Mouse (Mus musculus): ENCODE measurements around the gene Rraga. TPM values are rescaled to one million over a fixed set of nuclear protein-coding genes. Genes with fewer than 3 reads are reported as not detected.

Gene Rraga
- total and polyA plus RNA-seq, 3 experiments = 29.3 to 65.5 (median 55.3) TPM

DNA sequence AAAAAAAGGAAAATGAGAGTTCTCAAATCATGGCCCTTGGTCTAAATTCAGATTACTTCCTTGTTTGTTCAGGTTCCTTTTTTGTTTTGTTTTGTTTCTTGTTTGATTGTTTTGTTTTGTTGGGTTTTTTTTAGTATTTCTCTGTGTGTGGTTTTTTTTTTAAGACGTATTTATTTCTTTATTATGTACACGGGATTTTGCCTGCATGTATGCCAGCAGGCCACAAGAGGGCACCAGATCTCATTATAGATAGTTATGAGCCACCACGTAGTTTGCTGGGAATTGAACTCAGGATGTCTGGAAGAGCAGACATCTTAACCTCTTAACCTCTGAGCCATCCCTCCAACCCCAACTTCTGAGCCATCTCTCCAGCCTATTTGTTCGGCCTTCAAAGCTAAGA, 37.5 kb upstream of the Rraga start:
- no peaks in the 10 kb centered on the region for H3K4me1 ChIP-seq (ENCODE audit: control insufficient read depth, insufficient read depth, low read length)
- H3K9ac ChIP-seq (ENCODE audit: low read depth, low read length) = no peak overlapping the region
- intact Hi-C loops (cut with DNase I) = loop anchor here (5.0 kb wide), 2 partner anchors 36 to 51 kb away; no protein-coding TSS in a partner anchor
- WGBS = 39% methylated on average over 4 of the region's 4 CpGs
- DNase-seq = peak; percentile 11 to 36
- no peak overlapping the region for H3K27ac ChIP-seq
- no peak for TF ChIP-seq EP300 (IDR thresholded peaks at IDR 0.05; ENCODE audit: insufficient read depth, low read depth, low read length)
- no peak for TF ChIP-seq POLR2A (IDR thresholded peaks at IDR 0.05; ENCODE audit: insufficient read depth, low read depth, low read length)
- TF ChIP-seq CTCF (IDR thresholded peaks at IDR 0.05) = peak; percentile 86
- no peaks in the 10 kb centered on the region for H3K27me3 ChIP-seq (ENCODE audit: control insufficient read depth, insufficient read depth, low read length)
- H3K4me3 ChIP-seq = no peak overlapping the region
- H3K79me2 ChIP-seq (replicated peaks; ENCODE audit: control insufficient read depth, insufficient read depth, low read length) = no peaks in the 10 kb centered on the region
- H3K36me3 ChIP-seq (ENCODE audit: control insufficient read depth, insufficient read depth, low read length) = no peaks in the 10 kb centered on the region

DNA sequence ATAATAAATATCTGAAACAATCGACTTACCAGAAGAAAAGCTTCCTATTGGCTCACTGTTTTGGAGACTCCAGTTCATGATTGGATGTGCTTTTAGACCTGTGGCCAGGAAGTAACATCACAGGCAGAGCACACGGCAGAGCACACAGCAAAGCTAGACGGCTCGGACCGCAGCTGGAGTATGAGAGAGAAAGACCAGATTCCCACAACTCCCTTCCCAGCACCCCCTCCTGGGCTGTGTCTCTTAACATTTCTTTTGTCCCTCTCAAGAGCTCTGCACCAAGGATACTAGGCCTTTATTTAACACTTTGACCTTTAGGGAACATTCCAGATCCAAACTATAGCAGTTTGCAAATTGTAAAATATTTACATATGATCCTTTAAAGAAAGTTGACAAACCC, 36.5 kb upstream of the Rraga start:
- intact Hi-C loops (cut with DNase I) = loop anchor here (5.0 kb wide), 2 partner anchors 37 to 52 kb away; no protein-coding TSS in a partner anchor

DNA sequence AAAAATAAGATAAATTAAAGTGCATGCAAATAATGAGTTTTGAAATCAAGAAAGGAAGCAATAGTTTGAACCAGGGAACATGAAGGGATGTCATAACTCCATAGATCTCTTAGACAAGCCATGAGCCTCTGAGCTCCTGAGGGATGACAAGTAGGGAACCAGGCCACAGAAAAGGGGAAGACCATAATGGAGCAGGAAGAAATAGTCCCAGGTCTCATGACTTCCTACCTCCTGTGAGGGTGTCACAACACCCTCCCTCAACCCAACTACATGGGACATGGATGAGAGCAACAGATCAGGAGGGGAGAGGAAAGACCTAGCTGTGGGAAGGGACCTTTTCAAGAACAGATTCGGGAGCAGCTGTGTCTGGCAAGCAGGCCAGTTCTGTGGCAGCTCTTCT, 33.9 kb upstream of the Rraga start:
- no peak overlapping the region for H3K4me3 ChIP-seq
- no peak overlapping the region for H3K9ac ChIP-seq (ENCODE audit: low read depth, low read length)
- H3K4me1 ChIP-seq (ENCODE audit: control insufficient read depth, insufficient read depth, low read length) = no peaks in the 10 kb centered on the region
- no peak for TF ChIP-seq EP300 (IDR thresholded peaks at IDR 0.05; ENCODE audit: insufficient read depth, low read depth, low read length)
- TF ChIP-seq POLR2A (IDR thresholded peaks at IDR 0.05; ENCODE audit: insufficient read depth, low read depth, low read length) = no peak
- TF ChIP-seq CTCF (IDR thresholded peaks at IDR 0.05) = no peak
- intact Hi-C loops (cut with DNase I) = loop anchor here (5.0 to 10.0 kb wide), 3 partner anchors 137 to 609 kb away; no protein-coding TSS in a partner anchor
- H3K36me3 ChIP-seq (ENCODE audit: control insufficient read depth, insufficient read depth, low read length) = no peaks in the 10 kb centered on the region
- WGBS = 75% methylated on average over 1 of the region's 1 CpGs
- no peak for DNase-seq
- no peaks in the 10 kb centered on the region for H3K79me2 ChIP-seq (replicated peaks; ENCODE audit: control insufficient read depth, insufficient read depth, low read length)
- H3K27ac ChIP-seq = no peak overlapping the region
- H3K27me3 ChIP-seq (ENCODE audit: control insufficient read depth, insufficient read depth, low read length) = no peaks in the 10 kb centered on the region

More for the DNA sequence above, 36.5 kb upstream of the Rraga start:
- Histone ChIP-seq H3K4me3 (no peak overlapping the region), H3K4me1 (ENCODE audit: control insufficient read depth, insufficient read depth, low read length) (no peaks in the 10 kb centered on the region), H3K27ac (no peak overlapping the region), H3K9ac (ENCODE audit: low read depth, low read length) (no peak overlapping the region), H3K36me3 (ENCODE audit: control insufficient read depth, insufficient read depth, low read length) (no peaks in the 10 kb centered on the region), H3K27me3 (ENCODE audit: control insufficient read depth, insufficient read depth, low read length) (no peaks in the 10 kb centered on the region), H3K79me2 (replicated peaks; ENCODE audit: control insufficient read depth, insufficient read depth, low read length) (no peaks in the 10 kb centered on the region)
- no peak for TF ChIP-seq CTCF (IDR thresholded peaks at IDR 0.05)
- TF ChIP-seq POLR2A (IDR thresholded peaks at IDR 0.05; ENCODE audit: insufficient read depth, low read depth, low read length) = no peak
- no peak for TF ChIP-seq EP300 (IDR thresholded peaks at IDR 0.05; ENCODE audit: insufficient read depth, low read depth, low read length)
- 89% methylated on average over 5 of the region's 5 CpGs for WGBS
- DNase-seq = no peak

DNA sequence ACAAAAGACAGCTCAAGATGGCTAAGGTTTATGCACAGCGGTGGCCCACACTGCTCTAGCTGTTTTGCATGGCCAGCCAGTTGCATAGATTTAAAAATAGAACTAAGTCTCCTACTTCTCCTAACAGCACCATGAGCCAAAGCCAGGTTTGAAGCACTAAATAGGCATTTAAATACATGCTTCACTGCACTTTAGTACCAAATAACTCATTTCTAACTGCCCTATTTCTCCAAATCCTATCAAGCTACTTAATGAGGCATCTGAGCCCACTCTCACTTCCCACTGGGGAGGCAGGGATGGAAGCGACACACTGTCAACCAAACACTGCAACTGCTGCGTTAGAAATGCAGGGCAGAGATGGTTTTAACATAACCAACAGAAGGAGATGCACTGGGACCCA, 31.5 kb upstream of the Rraga start:
- Histone ChIP-seq H3K9ac (ENCODE audit: low read depth, low read length) (no peak overlapping the region), H3K4me3 (no peak overlapping the region), H3K27ac (no peak overlapping the region), H3K36me3 (ENCODE audit: control insufficient read depth, insufficient read depth, low read length) (no peaks in the 10 kb centered on the region), H3K27me3 (ENCODE audit: control insufficient read depth, insufficient read depth, low read length) (no peaks in the 10 kb centered on the region), H3K79me2 (replicated peaks; ENCODE audit: control insufficient read depth, insufficient read depth, low read length) (no peaks in the 10 kb centered on the region), H3K4me1 (ENCODE audit: control insufficient read depth, insufficient read depth, low read length) (no peaks in the 10 kb centered on the region)
- DNase-seq = no peak
- WGBS = 77% methylated on average over 3 of the region's 3 CpGs
- intact Hi-C loops (cut with DNase I) = loop anchor here (5.0 to 10.0 kb wide), 3 partner anchors 139 to 612 kb away; no protein-coding TSS in a partner anchor
- TF ChIP-seq EP300 (IDR thresholded peaks at IDR 0.05; ENCODE audit: insufficient read depth, low read depth, low read length) (no peak), POLR2A (IDR thresholded peaks at IDR 0.05; ENCODE audit: insufficient read depth, low read depth, low read length) (no peak), CTCF (IDR thresholded peaks at IDR 0.05) (no peak)

DNA sequence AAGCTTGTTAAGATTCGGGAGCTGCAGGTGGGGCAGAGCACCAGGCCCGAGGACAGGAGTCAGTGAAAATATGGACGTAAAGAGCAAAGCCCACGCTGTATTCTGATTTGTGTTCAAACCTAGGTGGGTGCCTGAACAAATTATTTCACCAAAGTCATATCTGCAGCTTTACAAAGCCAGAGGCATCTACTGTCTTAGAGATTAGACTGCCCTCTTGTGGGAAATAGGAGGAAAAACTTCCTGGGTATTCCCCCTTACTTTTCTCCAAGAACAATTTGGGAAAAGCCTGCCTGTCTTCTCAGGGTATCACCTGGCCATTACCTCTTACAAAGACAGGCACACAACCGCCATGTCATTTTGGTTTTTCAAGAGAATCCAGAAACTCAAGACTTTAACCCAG, 29.9 kb upstream of the Rraga start:
- no peak for DNase-seq
- Histone ChIP-seq H3K79me2 (replicated peaks; ENCODE audit: control insufficient read depth, insufficient read depth, low read length) (no peaks in the 10 kb centered on the region), H3K4me1 (ENCODE audit: control insufficient read depth, insufficient read depth, low read length) (no peaks in the 10 kb centered on the region), H3K9ac (ENCODE audit: low read depth, low read length) (no peak overlapping the region), H3K27ac (no peak overlapping the region), H3K36me3 (ENCODE audit: control insufficient read depth, insufficient read depth, low read length) (no peaks in the 10 kb centered on the region), H3K4me3 (no peak overlapping the region), H3K27me3 (ENCODE audit: control insufficient read depth, insufficient read depth, low read length) (no peaks in the 10 kb centered on the region)
- intact Hi-C loops (cut with DNase I) = loop anchor here (10.0 kb wide), 2 partner anchors 141 to 501 kb away; no protein-coding TSS in a partner anchor
- WGBS = 53% methylated on average over 5 of the region's 5 CpGs
- TF ChIP-seq EP300 (IDR thresholded peaks at IDR 0.05; ENCODE audit: insufficient read depth, low read depth, low read length) (no peak), CTCF (IDR thresholded peaks at IDR 0.05) (peak; percentile 83)

DNA sequence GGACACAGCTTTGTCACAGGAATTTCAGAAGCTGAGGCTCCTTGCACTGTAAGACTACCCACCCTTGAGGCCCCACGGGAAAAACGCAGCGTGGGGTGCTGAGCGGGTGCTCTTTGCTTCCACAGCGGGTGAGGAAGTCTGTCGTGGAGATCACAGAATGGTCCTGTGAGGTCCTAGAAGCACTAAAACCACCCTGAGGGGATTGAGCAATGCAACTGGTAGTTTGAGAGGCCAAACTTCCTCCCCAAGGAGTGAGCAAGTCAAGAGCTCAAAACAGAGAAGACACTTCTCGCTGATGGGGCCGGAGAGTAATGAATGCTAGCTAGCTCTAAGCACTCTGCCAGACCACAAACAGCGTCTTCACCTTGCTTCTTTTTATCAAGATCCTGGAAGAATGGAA, 27.1 kb upstream of the Rraga start:
- no peak for TF ChIP-seq EP300 (IDR thresholded peaks at IDR 0.05; ENCODE audit: insufficient read depth, low read depth, low read length)
- TF ChIP-seq POLR2A (IDR thresholded peaks at IDR 0.05; ENCODE audit: insufficient read depth, low read depth, low read length) = no peak
- TF ChIP-seq CTCF (IDR thresholded peaks at IDR 0.05) = no peak
- Histone ChIP-seq H3K4me3 (no peak overlapping the region), H3K4me1 (ENCODE audit: control insufficient read depth, insufficient read depth, low read length) (no peaks in the 10 kb centered on the region), H3K27ac (no peak overlapping the region), H3K36me3 (ENCODE audit: control insufficient read depth, insufficient read depth, low read length) (no peaks in the 10 kb centered on the region), H3K9ac (ENCODE audit: low read depth, low read length) (no peak overlapping the region), H3K79me2 (replicated peaks; ENCODE audit: control insufficient read depth, insufficient read depth, low read length) (no peaks in the 10 kb centered on the region), H3K27me3 (ENCODE audit: control insufficient read depth, insufficient read depth, low read length) (no peaks in the 10 kb centered on the region)
- 69% methylated on average over 9 of the region's 9 CpGs for WGBS
- no peak for DNase-seq
- intact Hi-C loops (cut with DNase I) = loop anchor here (10.0 kb wide), 2 partner anchors 144 to 504 kb away; no protein-coding TSS in a partner anchor

All from heart, adult 2 months (tissue).